Mouse (Mus musculus): Measurements from ENCODE around the gene Ogfod1.
"Not testable (repeated sequence)": the region's sequence is repeated elsewhere in the genome, so short reads cannot be mapped to it uniquely, and the experiment has no call there.

Gene Ogfod1

GRCm38 (mm10) chr8:94036944-94037524 is at the start of gene Ogfod1, which contains the start of gene Nudt21:
Gene Ogfod1, plus strand, starts transcription at chr8:94037198.
Gene Nudt21, minus strand, starts transcription at chr8:94037031.
- CTCF ChIA-PET: no interaction called here

GRCm38 (mm10) chr8:93989739-93990138 is 47.3 kb upstream of the Ogfod1 start:
- CTCF ChIA-PET: no interaction called here

GRCm38 (mm10) chr8:93998961-93999360 is 38.0 kb upstream of the Ogfod1 start:
- CTCF ChIA-PET: no interaction called here

GRCm38 (mm10) chr8:94004139-94004538 is 32.9 kb upstream of the Ogfod1 start:
- CTCF ChIA-PET: no interaction called here

GRCm38 (mm10) chr8:94009243-94009845 is 27.7 kb upstream of the Ogfod1 start:
- CTCF ChIA-PET: no interaction called here

- CTCF ChIA-PET: no interaction called here
Observed at GRCm38 (mm10) chr8:94010101-94010705, 26.8 kb upstream of the Ogfod1 start.

GRCm38 (mm10) chr8:94011076-94012012 is 25.7 kb upstream of the Ogfod1 start:
- CTCF ChIA-PET: no interaction called here

- CTCF ChIA-PET: interaction anchor here (0.5 kb wide), 1 partner anchor 9 kb away, joined by 3 read pairs; no protein-coding TSS in a partner anchor
Observed at GRCm38 (mm10) chr8:94012013-94012951, 24.7 kb upstream of the Ogfod1 start, which contains the start of gene Amfr. Gene Amfr, minus strand, starts transcription at chr8:94012842.

GRCm38 (mm10) chr8:94013026-94013612 is 23.9 kb upstream of the Ogfod1 start:
- CTCF ChIA-PET: no interaction called here

GRCm38 (mm10) chr8:94023916-94024315 is 13.1 kb upstream of the Ogfod1 start:
- CTCF ChIA-PET: no interaction called here

GRCm38 (mm10) chr8:94029701-94030100 is 7.3 kb upstream of the Ogfod1 start:
- CTCF ChIA-PET: interaction anchor here (1.0 kb wide), 1 partner anchor 9 kb away, joined by 3 read pairs; no protein-coding TSS in a partner anchor

GRCm38 (mm10) chr8:94033601-94034000 is 3.4 kb upstream of the Ogfod1 start:
- CTCF ChIA-PET: no interaction called here

GRCm38 (mm10) chr8:94035200-94035599 is 1.8 kb upstream of the Ogfod1 start:
- CTCF ChIA-PET: no interaction called here

- CTCF ChIA-PET: not testable (repeated sequence)
Observed at GRCm38 (mm10) chr8:94036541-94036940, 457 bp upstream of the Ogfod1 start.

GRCm38 (mm10) chr8:94037806-94038205 is 808 bp downstream of the Ogfod1 start:
- CTCF ChIA-PET: no interaction called here

GRCm38 (mm10) chr8:94047845-94048244 is 10.8 kb downstream of the Ogfod1 start:
- CTCF ChIA-PET: no interaction called here

GRCm38 (mm10) chr8:94052696-94053095 is 15.7 kb downstream of the Ogfod1 start:
- CTCF ChIA-PET: no interaction called here

- CTCF ChIA-PET: no interaction called here
Observed at GRCm38 (mm10) chr8:94057157-94057854, 20.3 kb downstream of the Ogfod1 start.

- CTCF ChIA-PET: interaction anchor here (0.6 kb wide), 1 partner anchor 1555 kb away, joined by 3 read pairs; no protein-coding TSS in a partner anchor
Observed at GRCm38 (mm10) chr8:94066121-94066863, 29.3 kb downstream of the Ogfod1 start.
